Comparison of ENCODE assay signal across 9 mouse cellular contexts in the genomic region with DNA sequence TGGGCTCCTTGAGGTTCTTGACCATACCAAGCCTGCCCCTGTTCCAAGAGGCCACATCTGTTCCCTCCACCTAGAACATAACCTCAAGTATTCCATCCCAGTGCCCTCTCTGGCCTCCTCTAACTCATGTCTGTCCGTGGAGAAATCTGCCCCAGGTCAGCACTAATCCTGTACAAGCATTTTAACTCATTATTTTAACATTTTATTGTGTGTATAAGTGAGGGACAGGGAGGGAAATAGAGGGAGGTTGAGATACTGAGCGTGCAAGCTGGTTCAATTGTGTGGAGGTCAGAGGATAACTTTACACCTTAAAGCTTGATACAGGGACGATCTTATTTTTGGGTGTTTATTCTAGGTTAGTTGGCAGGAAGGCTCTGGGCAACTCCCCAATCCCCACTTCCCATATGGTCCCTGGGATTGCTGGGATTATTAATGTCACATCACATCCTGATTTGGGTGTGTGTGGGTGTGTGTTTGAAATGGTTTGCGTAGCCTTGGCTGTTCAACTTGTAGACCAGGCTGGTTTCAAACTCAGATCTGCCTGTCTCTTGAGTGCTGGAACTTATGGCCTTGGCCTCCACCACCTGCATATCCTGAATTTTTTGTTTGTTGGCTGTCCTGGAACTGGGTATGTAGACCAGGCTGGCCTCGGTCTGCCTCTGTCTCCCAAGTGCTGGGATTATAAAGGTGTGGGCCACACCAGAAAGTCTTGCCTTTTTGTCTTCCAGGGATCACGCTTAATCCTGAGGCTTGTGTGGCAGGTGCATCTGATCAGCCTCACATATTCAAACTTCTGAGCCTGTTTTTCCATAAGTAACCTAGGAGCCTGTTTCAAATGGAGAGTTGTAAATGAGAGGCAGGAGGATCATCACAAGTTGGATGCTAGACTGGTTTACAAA. TPM values are rescaled to one million over a fixed set of nuclear protein-coding genes. Genes with fewer than 3 reads are reported as not detected.
A peak's percentile ranks its signal among the peaks of the same experiment; 100 is the strongest.
DNase-seq lines count a peak whose midpoint lies in the region; ATAC-seq lines count a peak whose summit lies in the region.
"Had no signal": no experiment of that assay in that cellular context is flagged by ENCODE, and none has a peak within 500 bp of the region (broad histone marks: within the 10 kb centered on the region; RNA-seq: fewer than 3 reads in every experiment).

No protein-coding gene starts in this region.

- no peaks in the 10 kb centered on the region for H3K9me3 ChIP-seq in liver, embryonic 11.5 days (ENCODE audit: control insufficient read depth, low read length)
- no peaks in the 10 kb centered on the region for H3K9me3 ChIP-seq in hindbrain, embryonic 16.5 days (ENCODE audit: control insufficient read depth, low read length)
- H3K9me3 ChIP-seq in liver, embryonic 16.5 days (replicated peaks; ENCODE audit: control insufficient read depth, low read length): no peaks in the 10 kb centered on the region

- no peak for ATAC-seq in liver, embryonic 11.5 days (replicated peaks; ENCODE audit: low FRiP score)
- ATAC-seq in hindbrain, embryonic 16.5 days: no peak
- no peak for ATAC-seq in liver, embryonic 16.5 days (ENCODE audit: low read depth)

- H3K4me1 ChIP-seq in liver, embryonic 11.5 days (replicated peaks; ENCODE audit: control insufficient read depth, insufficient read depth, low read length): peaks cover 4% of the 10 kb centered on the region
- H3K4me1 ChIP-seq in hindbrain, embryonic 16.5 days (ENCODE audit: control insufficient read depth, insufficient read depth, low read depth, low read length): peaks cover 9% of the 10 kb centered on the region
- H3K4me1 ChIP-seq in liver, embryonic 16.5 days (ENCODE audit: control insufficient read depth, low read depth, low read length): peaks cover 4% of the 10 kb centered on the region; the same call in 1 of the 2 replicates

- peak; percentile 21 to 48 for DNase-seq in frontal cortex, postnatal 36 days (ENCODE audit: low spot score in 2 of 2)
- no peak for DNase-seq in frontal cortex, postnatal 25 days (ENCODE audit: low spot score in 2 of 2)
- no peak for DNase-seq in liver, embryonic 11.5 days (ENCODE audit: low spot score)
- DNase-seq in liver: no peak
- no peak for DNase-seq in urinary bladder, postnatal 36 days (ENCODE audit: low spot score in 2 of 2)
- DNase-seq in gastrocnemius, adult 18-20 months (ENCODE audit: low spot score): no peak

- no peak overlapping the region for H3K9ac ChIP-seq in liver, embryonic 11.5 days (ENCODE audit: low read depth, low read length)
- no peak overlapping the region for H3K9ac ChIP-seq in hindbrain, embryonic 16.5 days (ENCODE audit: low read depth, low read length)
- no peak overlapping the region for H3K9ac ChIP-seq in liver, embryonic 16.5 days (ENCODE audit: low read depth, low read length)

- peaks cover 11% of the 10 kb centered on the region for H3K36me3 ChIP-seq in liver, embryonic 11.5 days (ENCODE audit: control insufficient read depth, insufficient read depth, low read length)
- H3K36me3 ChIP-seq in hindbrain, embryonic 16.5 days (ENCODE audit: control insufficient read depth, insufficient read depth, low read length): peaks cover 17% of the 10 kb centered on the region
- H3K36me3 ChIP-seq in liver, embryonic 16.5 days (ENCODE audit: control insufficient read depth, insufficient read depth): peaks cover 14% of the 10 kb centered on the region

- 66% methylated on average over 6 of the region's 6 CpGs for WGBS in liver, embryonic 11.5 days
- 63% methylated on average over 6 of the region's 6 CpGs for WGBS in hindbrain, embryonic 16.5 days
- 62% methylated on average over 6 of the region's 6 CpGs for WGBS in liver, embryonic 16.5 days (ENCODE audit: insufficient replicate concordance)

- no peak overlapping the region for H3K4me3 ChIP-seq in liver, embryonic 11.5 days (ENCODE audit: low read depth, low read length)
- H3K4me3 ChIP-seq in hindbrain, embryonic 16.5 days (ENCODE audit: low read length): no peak overlapping the region
- H3K4me3 ChIP-seq in liver, embryonic 16.5 days (ENCODE audit: low read depth, low read length): no peak overlapping the region; the same call in 1 of the 2 replicates

- no peaks in the 10 kb centered on the region; the same call in 1 of the 2 replicates for H3K27me3 ChIP-seq in liver, embryonic 11.5 days (replicated peaks; ENCODE audit: control insufficient read depth, insufficient read depth, low read length)
- no peaks in the 10 kb centered on the region for H3K27me3 ChIP-seq in hindbrain, embryonic 16.5 days (replicated peaks; ENCODE audit: control insufficient read depth, insufficient read depth, low read length)
- H3K27me3 ChIP-seq in liver, embryonic 16.5 days (ENCODE audit: control insufficient read depth, insufficient read depth, low read depth, low read length): no peaks in the 10 kb centered on the region

- H3K27ac ChIP-seq in liver, embryonic 11.5 days (ENCODE audit: low read depth, low read length): no peak overlapping the region
- peak overlapping the region; percentile 56; the same call in 1 of the 2 replicates for H3K27ac ChIP-seq in hindbrain, embryonic 16.5 days (ENCODE audit: low read depth, low read length)
- no peak overlapping the region for H3K27ac ChIP-seq in liver, embryonic 16.5 days (ENCODE audit: low read length)

- peak overlapping the region; percentile 64 for H3K4me2 ChIP-seq in liver, embryonic 11.5 days
- no peak overlapping the region; the same call in 1 of the 2 replicates for H3K4me2 ChIP-seq in hindbrain, embryonic 16.5 days (ENCODE audit: low read length)
- peak overlapping the region; percentile 51 for H3K4me2 ChIP-seq in liver, embryonic 16.5 days (ENCODE audit: low read depth, low read length)

RNA-seq across cellular contexts. Expression of gene Doc2b, which starts 27.5 kb away (rescaled TPM):
- polyA plus RNA-seq in liver, embryonic 11.5 days (2014; fragmentation: Nextera tagmentation; extraction: Ambion mirVana): 0.10 and 0.40 TPM in 2 replicates
- polyA plus RNA-seq in hindbrain, embryonic 16.5 days (2015; fragmentation: Nextera tagmentation; extraction: Ambion mirVana): 3.7 and 4.2 TPM in 2 replicates
- polyA plus RNA-seq in liver, embryonic 16.5 days (2015; fragmentation: Nextera tagmentation; extraction: Ambion mirVana): 0.04 TPM in 1 of 2 replicates, not detected in the other
- total RNA-seq in gastrocnemius, adult 18-20 months (2021): 1 to 10 TPM in 1 of 2 experiments, under 1 TPM in 1; 0.45 to 2.7 TPM
- polyA plus RNA-seq: erythroblast, embryonic 14.5 days had no signal

RNA-seq across cellular contexts. Expression of gene Ywhae, which starts 35.7 kb away (rescaled TPM):
- polyA plus RNA-seq in liver, embryonic 11.5 days (2014; fragmentation: Nextera tagmentation; extraction: Ambion mirVana): 710 and 755 TPM in 2 replicates
- 1,437 and 1,451 TPM in 2 replicates for polyA plus RNA-seq in hindbrain, embryonic 16.5 days (2015; fragmentation: Nextera tagmentation; extraction: Ambion mirVana)
- 192 and 206 TPM in 2 replicates for polyA plus RNA-seq in liver, embryonic 16.5 days (2015; fragmentation: Nextera tagmentation; extraction: Ambion mirVana)
- total RNA-seq in gastrocnemius, adult 18-20 months (2021): 100 to 1,000 TPM; 517 to 578 TPM

Comparison
In these comparisons a context has a peak if more than half of its experiments do, and no peak if none do; other contexts are left out.
1. DNase-seq: peak in frontal cortex, postnatal 36 days (2 of 2); none in frontal cortex, postnatal 25 days (0 of 2), liver, embryonic 11.5 days (single experiment), liver (single experiment), urinary bladder, postnatal 36 days (0 of 2) and gastrocnemius, adult 18-20 months (single experiment).